Comparison of ENCODE assay signal across 8 mouse cellular contexts in the genomic region with DNA sequence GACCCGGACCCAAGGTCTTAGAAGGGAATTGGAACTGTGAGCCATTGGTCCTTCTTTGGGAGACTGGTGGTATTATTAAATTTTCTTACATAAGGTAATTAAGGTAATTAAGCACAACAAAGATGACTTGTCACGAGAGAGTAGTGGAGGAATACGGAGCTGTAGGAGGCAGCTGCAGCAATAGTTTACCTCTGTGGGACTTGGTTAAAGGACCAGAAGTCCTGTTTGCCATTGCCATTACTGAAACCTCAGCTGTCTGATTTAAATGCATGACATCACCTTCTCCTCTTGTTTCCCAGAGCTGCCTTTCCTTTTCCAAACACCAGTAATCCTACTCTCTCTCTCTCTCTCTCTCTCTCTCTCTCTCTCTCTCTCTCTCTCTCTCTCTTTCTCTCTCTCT. TPM values are rescaled to one million over a fixed set of nuclear protein-coding genes. Genes with fewer than 3 reads are reported as not detected.
DNase-seq lines count a peak whose midpoint lies in the region; ATAC-seq and TF ChIP-seq lines count a peak whose summit lies in the region.

No protein-coding gene starts in this region.

- no peak for TF ChIP-seq CTCF in left cerebral cortex, adult 2 months (IDR thresholded peaks at IDR 0.05)
- no peak for TF ChIP-seq CTCF in midbrain, postnatal 0 days (IDR thresholded peaks at IDR 0.05)

- no peaks in the 10 kb centered on the region for H3K27me3 ChIP-seq in embryonic facial prominence, embryonic 10.5 days (replicated peaks; ENCODE audit: low read depth, poor library complexity, severe bottlenecking)
- H3K27me3 ChIP-seq in midbrain, postnatal 0 days (ENCODE audit: insufficient read depth, low read length), result no peaks in the 10 kb centered on the region

- peak; percentile 10 for ATAC-seq in inflammation-experienced regulatory T-cells, adult 6 months
- peak; percentile 76 for ATAC-seq in midbrain, postnatal 0 days (ENCODE audit: low FRiP score)

- peak overlapping the region; percentile 60 for H3K9ac ChIP-seq in midbrain, postnatal 0 days (replicated peaks; ENCODE audit: low read length, poor library complexity, severe bottlenecking)

- peaks cover 20% of the 10 kb centered on the region for H3K4me1 ChIP-seq in embryonic facial prominence, embryonic 10.5 days
- no peaks in the 10 kb centered on the region for H3K4me1 ChIP-seq in midbrain, postnatal 0 days (ENCODE audit: insufficient read depth, low read length)

- WGBS in embryonic facial prominence, embryonic 10.5 days, result 1% methylated on average over 3 of the region's 3 CpGs
- WGBS in midbrain, postnatal 0 days, result 3% methylated on average over 3 of the region's 3 CpGs

- intact Hi-C loops in left cerebral cortex, adult 2 months (cut with DNase I), result loop anchor here (2.0 kb wide), 1 partner anchor 20 kb away; a partner anchor contains a TSS
- intact Hi-C loops in left cerebral cortex, postnatal 10 days (cut with DNase I), result no loop called here

- H3K4me3 ChIP-seq in left cerebral cortex, adult 2 months, result peak overlapping the region; percentile 92
- peak overlapping the region; percentile 80 for H3K4me3 ChIP-seq in embryonic facial prominence, embryonic 10.5 days
- H3K4me3 ChIP-seq in midbrain, postnatal 0 days (ENCODE audit: low read depth, low read length), result peak overlapping the region; percentile 74

- H3K4me2 ChIP-seq in midbrain, postnatal 0 days (ENCODE audit: low read depth, low read length, poor library complexity, severe bottlenecking), result peak overlapping the region; percentile 96

- peak overlapping the region; percentile 98 for H3K27ac ChIP-seq in left cerebral cortex, adult 2 months
- H3K27ac ChIP-seq in embryonic facial prominence, embryonic 10.5 days (replicated peaks), result peak overlapping the region; percentile 91
- H3K27ac ChIP-seq in midbrain, postnatal 0 days (ENCODE audit: low read depth, low read length), result peak overlapping the region; percentile 82

- H3K36me3 ChIP-seq in embryonic facial prominence, embryonic 10.5 days (replicated peaks), result peaks cover 14% of the 10 kb centered on the region
- no peaks in the 10 kb centered on the region for H3K36me3 ChIP-seq in midbrain, postnatal 0 days (ENCODE audit: insufficient read depth, low read length)

- no peak for DNase-seq in left cerebral cortex, adult 2 months (ENCODE audit: extremely low spot score in 1 of 2, low spot score in 2 of 2)
- no peak for DNase-seq in left cerebral cortex, adult 11 months (ENCODE audit: low spot score)
- DNase-seq in embryonic facial prominence, embryonic 10.5 days (ENCODE audit: low spot score), result peak; percentile 14
- DNase-seq in midbrain, postnatal 0 days (ENCODE audit: low spot score), result peak; percentile 52
- no peak for DNase-seq in adrenal gland, postnatal 25 days
- no peak for DNase-seq in adrenal gland, adult 18-20 months (ENCODE audit: low spot score in 2 of 2)
- no peak for DNase-seq in left cerebral cortex, postnatal 10 days (ENCODE audit: extremely low spot score in 1 of 2, low spot score in 2 of 2)

- no peaks in the 10 kb centered on the region for H3K9me3 ChIP-seq in embryonic facial prominence, embryonic 10.5 days
- no peaks in the 10 kb centered on the region for H3K9me3 ChIP-seq in midbrain, postnatal 0 days (ENCODE audit: low read length)

RNA-seq across cellular contexts. Expression of a gene that starts 0.7 kb away (rescaled TPM):
- 1 to 10 TPM; 2.0 to 2.2 TPM for total RNA-seq in left cerebral cortex, adult 2 months (2021)
- 37.2 and 38.3 TPM in 2 replicates for polyA plus RNA-seq in embryonic facial prominence, embryonic 10.5 days (2016; fragmentation: Nextera tagmentation; extraction: Ambion mirVana)
- 10 to 100 TPM in 1 of 3 experiments, 1 to 10 TPM in 2; 1.6 to 16.6 (median 2.3) TPM for polyA plus RNA-seq in inflammation-experienced regulatory T-cells, adult 6 months (2017; shearing (Covaris generic))
- total RNA-seq in midbrain, postnatal 0 days (2014; rRNA removed), result 1.2 and 1.3 TPM in 2 replicates
- 2.0 and 2.2 TPM in 2 replicates for polyA plus RNA-seq in midbrain, postnatal 0 days (2015; fragmentation: Nextera tagmentation; extraction: Ambion mirVana)
- 7.4 TPM in 2 replicates for total RNA-seq in adrenal gland, postnatal 25 days (2021)
- 1 to 10 TPM; 1.6 TPM for total RNA-seq in adrenal gland, adult 18-20 months (2021)
- 1 to 10 TPM; 4.7 to 4.8 TPM for total RNA-seq in left cerebral cortex, postnatal 10 days (2021)

RNA-seq across cellular contexts. Expression of a gene that starts 20.2 kb away (rescaled TPM):
- total RNA-seq in left cerebral cortex, adult 2 months (2021), result 100 to 1,000 TPM; 497 to 540 TPM
- 6.0 and 8.6 TPM in 2 replicates for polyA plus RNA-seq in embryonic facial prominence, embryonic 10.5 days (2016; fragmentation: Nextera tagmentation; extraction: Ambion mirVana)
- polyA plus RNA-seq in inflammation-experienced regulatory T-cells, adult 6 months (2017; shearing (Covaris generic)), result 10 to 100 TPM in 1 of 3 experiments, 1 to 10 TPM in 1, under 1 TPM in 1; 0.59 to 12.5 (median 8.1) TPM
- 234 and 270 TPM in 2 replicates for total RNA-seq in midbrain, postnatal 0 days (2014; rRNA removed)
- 406 and 419 TPM in 2 replicates for polyA plus RNA-seq in midbrain, postnatal 0 days (2015; fragmentation: Nextera tagmentation; extraction: Ambion mirVana)
- total RNA-seq in adrenal gland, postnatal 25 days (2021), result 32.6 and 46.0 TPM in 2 replicates
- 10 to 100 TPM; 44.0 to 57.9 TPM for total RNA-seq in adrenal gland, adult 18-20 months (2021)
- total RNA-seq in left cerebral cortex, postnatal 10 days (2021), result 100 to 1,000 TPM; 372 to 397 TPM

Comparison
In these comparisons a context has a peak if more than half of its experiments do, and no peak if none do; other contexts are left out.
1. DNase-seq: peak in embryonic facial prominence, embryonic 10.5 days (single experiment) and midbrain, postnatal 0 days (single experiment); none in left cerebral cortex, adult 2 months (0 of 2), left cerebral cortex, adult 11 months (single experiment), adrenal gland, postnatal 25 days (single experiment), adrenal gland, adult 18-20 months (0 of 2) and left cerebral cortex, postnatal 10 days (0 of 2).
2. Peak in every context shown above with its lines, with median percentiles within 50 percentile points of each other: H3K27ac ChIP-seq and H3K4me3 ChIP-seq.